Mouse (Mus musculus): ENCODE data around the gene Rsph14. TPM values are rescaled to one million over a fixed set of nuclear protein-coding genes. Genes with fewer than 3 reads are reported as not detected.
A peak's percentile ranks its signal among the peaks of the same experiment; 100 is the strongest.

Rsph14 gene
- polyA plus RNA-seq, 1 experiment from 2014 or later = 1.0 TPM

- 1% methylated on average over 71 of the region's 71 CpGs for WGBS
- DNase-seq (ENCODE audit: low spot score) = peak; percentile 53
- Histone ChIP-seq H3K9me3 (no peaks in the 10 kb centered on the region), H3K36me3 (peaks cover 26% of the 10 kb centered on the region), H3K4me3 (peak overlapping the region; percentile 89), H3K27ac (peak overlapping the region; percentile 94), H3K27me3 (ENCODE audit: insufficient read depth, poor library complexity, severe bottlenecking) (peaks cover 37% of the 10 kb centered on the region), H3K4me1 (replicated peaks) (peaks cover 91% of the 10 kb centered on the region)
These were observed 29.2 kb upstream of the Rsph14 start for GRCm38 (mm10) chr10:75061341-75062188.

DNA sequence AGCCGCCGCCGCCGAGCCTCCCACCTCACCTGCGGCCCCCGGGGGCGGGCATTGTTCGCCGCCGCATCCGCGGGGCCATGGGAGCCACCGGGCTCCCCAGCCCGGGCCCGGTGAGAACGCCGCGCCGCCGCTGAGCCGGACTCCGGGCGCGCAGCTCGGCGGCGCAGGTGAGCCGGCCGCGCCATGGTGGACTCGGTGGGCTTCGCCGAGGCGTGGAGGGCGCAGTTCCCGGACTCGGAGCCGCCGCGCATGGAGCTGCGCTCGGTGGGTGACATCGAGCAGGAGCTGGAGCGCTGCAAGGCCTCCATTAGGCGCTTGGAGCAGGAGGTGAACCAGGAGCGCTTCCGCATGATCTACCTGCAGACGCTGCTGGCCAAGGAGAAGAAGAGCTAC, 28.5 kb upstream of the Rsph14 start:
- H3K27ac ChIP-seq = peak overlapping the region; percentile 94
- H3K27me3 ChIP-seq (ENCODE audit: insufficient read depth, poor library complexity, severe bottlenecking) = peaks cover 37% of the 10 kb centered on the region
- WGBS = under 1% methylated on average over 48 of the region's 48 CpGs
- H3K4me1 ChIP-seq (replicated peaks) = peaks cover 96% of the 10 kb centered on the region
- DNase-seq (ENCODE audit: low spot score) = peak; percentile 56
- H3K9me3 ChIP-seq = no peaks in the 10 kb centered on the region
- H3K4me3 ChIP-seq = peak overlapping the region; percentile 89
- peaks cover 21% of the 10 kb centered on the region for H3K36me3 ChIP-seq

GRCm38 (mm10) chr10:75060217-75060842, 27.9 kb upstream of the Rsph14 start, which contains the start of gene Bcr:
Bcr (plus strand) TSS chr10:75060592.
- peak; percentile 78 for DNase-seq (ENCODE audit: low spot score)
- H3K4me3 ChIP-seq = peak within 1 kb of the TSS; percentile 89
- WGBS = 1% methylated on average over 68 of the region's 73 CpGs
- peaks cover 16% of the 10 kb centered on the region for H3K36me3 ChIP-seq
- H3K27me3 ChIP-seq (ENCODE audit: insufficient read depth, poor library complexity, severe bottlenecking) = peaks cover 37% of the 10 kb centered on the region
- H3K27ac ChIP-seq = peak within 1 kb of the TSS; percentile 94
- H3K9me3 ChIP-seq = no peaks in the 10 kb centered on the region
- peaks cover 96% of the 10 kb centered on the region for H3K4me1 ChIP-seq (replicated peaks)

GRCm38 (mm10) chr10:75059396-75059795, 27.0 kb upstream of the Rsph14 start:
- WGBS = 1% methylated on average over 11 of the region's 11 CpGs
- H3K9me3 ChIP-seq = no peaks in the 10 kb centered on the region
- DNase-seq (ENCODE audit: low spot score) = peak; percentile 67
- peak overlapping the region; percentile 89 for H3K4me3 ChIP-seq
- H3K4me1 ChIP-seq (replicated peaks) = peaks cover 86% of the 10 kb centered on the region
- H3K27me3 ChIP-seq (ENCODE audit: insufficient read depth, poor library complexity, severe bottlenecking) = peaks cover 39% of the 10 kb centered on the region
- peak overlapping the region; percentile 94; the same call in 1 of the 2 replicates for H3K27ac ChIP-seq
- peaks cover 6% of the 10 kb centered on the region for H3K36me3 ChIP-seq

DNA sequence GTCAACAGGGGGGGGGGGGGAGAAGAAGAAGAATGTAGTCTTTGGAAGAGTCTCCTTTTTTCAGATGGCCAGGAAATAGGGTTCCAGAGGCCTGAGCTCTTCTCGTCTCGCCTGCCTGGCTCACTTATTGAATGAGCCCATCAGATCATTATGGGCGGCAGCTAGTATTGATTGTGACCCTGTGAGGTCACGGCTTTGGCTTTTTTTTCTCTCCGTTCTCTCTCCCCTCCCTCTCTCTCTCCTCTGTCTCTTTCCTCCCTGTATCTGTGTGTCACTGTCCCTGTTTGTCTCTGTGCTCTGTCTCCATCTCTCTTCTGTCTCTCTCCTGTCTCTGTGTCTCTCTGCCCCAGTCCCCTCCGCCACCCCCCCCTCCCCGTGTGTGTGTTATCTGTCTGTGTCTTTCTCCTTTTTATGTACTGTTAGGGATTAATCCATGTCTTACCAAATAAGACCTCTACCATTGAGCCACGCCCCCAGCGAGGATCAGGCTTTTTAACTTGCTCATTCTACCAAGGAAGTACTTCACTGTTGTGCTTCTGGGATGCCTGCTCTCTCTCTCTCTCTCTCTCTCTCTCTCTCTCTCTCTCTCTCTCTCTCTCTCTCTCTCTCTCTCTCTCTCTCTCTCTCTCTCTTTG, 26.5 kb upstream of the Rsph14 start:
- peaks cover 41% of the 10 kb centered on the region for H3K27me3 ChIP-seq (ENCODE audit: insufficient read depth, poor library complexity, severe bottlenecking)
- no peaks in the 10 kb centered on the region for H3K9me3 ChIP-seq
- DNase-seq (ENCODE audit: low spot score) = no peak
- H3K27ac ChIP-seq = peak overlapping the region; percentile 94; the same call in 1 of the 2 replicates
- peaks cover 81% of the 10 kb centered on the region for H3K4me1 ChIP-seq (replicated peaks)
- H3K36me3 ChIP-seq = 0 out of 2 replicates have a peak, but pooled peaks cover 3% of the 10 kb centered on the region
- 16% methylated on average over 9 of the region's 9 CpGs for WGBS
- H3K4me3 ChIP-seq = peak overlapping the region; percentile 89

DNA sequence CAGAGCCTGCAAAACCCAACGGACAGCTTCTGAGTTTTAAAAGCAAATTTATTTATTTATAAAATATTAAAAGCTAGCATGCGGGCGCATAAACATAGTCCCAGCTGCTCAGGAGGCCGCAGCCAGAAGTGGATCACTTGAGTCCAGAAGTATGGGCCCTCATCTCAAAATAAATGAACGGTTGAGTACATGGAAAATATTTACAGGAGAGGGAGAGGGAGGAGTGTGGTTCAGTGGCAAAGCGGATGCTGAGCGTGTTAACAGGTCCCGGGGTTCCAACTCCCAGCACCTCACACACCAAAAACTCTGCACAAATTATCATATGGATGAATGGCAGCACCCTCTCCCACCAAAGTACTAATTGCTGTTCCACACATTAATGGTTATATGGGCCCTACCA, 25.9 kb upstream of the Rsph14 start:
- peaks cover 76% of the 10 kb centered on the region for H3K4me1 ChIP-seq (replicated peaks)
- no peak overlapping the region for H3K4me3 ChIP-seq
- no peaks in the 10 kb centered on the region for H3K9me3 ChIP-seq
- no peak for DNase-seq (ENCODE audit: low spot score)
- WGBS = 85% methylated on average over 8 of the region's 8 CpGs
- H3K27me3 ChIP-seq (ENCODE audit: insufficient read depth, poor library complexity, severe bottlenecking) = peaks cover 39% of the 10 kb centered on the region
- no peak overlapping the region for H3K27ac ChIP-seq
- no peaks in the 10 kb centered on the region for H3K36me3 ChIP-seq

- Histone ChIP-seq H3K36me3 (no peaks in the 10 kb centered on the region), H3K4me1 (replicated peaks) (peaks cover 62% of the 10 kb centered on the region), H3K27ac (peak overlapping the region; percentile 65; the same call in 1 of the 2 replicates), H3K9me3 (no peaks in the 10 kb centered on the region), H3K4me3 (no peak overlapping the region), H3K27me3 (ENCODE audit: insufficient read depth, poor library complexity, severe bottlenecking) (peaks cover 20% of the 10 kb centered on the region)
- 7% methylated on average over 4 of the region's 4 CpGs for WGBS
- DNase-seq (ENCODE audit: low spot score) = no peak
These were observed 23.9 kb upstream of the Rsph14 start for GRCm38 (mm10) chr10:75056255-75056654.

GRCm38 (mm10) chr10:75055672-75056071, 23.3 kb upstream of the Rsph14 start:
- 67% methylated on average over 5 of the region's 5 CpGs for WGBS
- Histone ChIP-seq H3K4me3 (no peak overlapping the region), H3K4me1 (replicated peaks) (peaks cover 60% of the 10 kb centered on the region), H3K27ac (peak overlapping the region; percentile 65), H3K27me3 (ENCODE audit: insufficient read depth, poor library complexity, severe bottlenecking) (peaks cover 16% of the 10 kb centered on the region), H3K36me3 (no peaks in the 10 kb centered on the region), H3K9me3 (no peaks in the 10 kb centered on the region)
- DNase-seq (ENCODE audit: low spot score) = no peak

DNA sequence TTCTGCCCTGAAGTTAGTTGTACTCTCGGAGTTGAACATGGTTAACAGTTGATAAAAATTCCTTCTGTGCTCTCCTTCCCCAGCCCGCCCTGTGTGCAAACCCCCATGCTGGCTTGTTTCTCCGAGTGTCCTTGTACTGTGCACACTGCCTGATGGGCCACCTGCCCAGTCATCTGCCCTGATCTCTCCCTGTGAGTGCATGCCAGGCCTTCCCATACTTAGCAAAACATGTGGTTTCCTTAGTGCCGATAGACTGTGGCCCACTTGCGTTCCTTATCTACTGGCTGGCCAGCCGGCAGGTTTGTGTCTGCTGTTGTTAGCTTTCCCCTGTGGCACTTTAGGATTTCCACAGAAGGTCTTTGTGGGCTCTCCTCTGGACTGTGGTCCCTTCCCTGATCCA, 21.7 kb upstream of the Rsph14 start:
- Histone ChIP-seq H3K4me1 (replicated peaks) (peaks cover 45% of the 10 kb centered on the region), H3K4me3 (no peak overlapping the region), H3K27me3 (ENCODE audit: insufficient read depth, poor library complexity, severe bottlenecking) (peaks cover 16% of the 10 kb centered on the region), H3K36me3 (peaks cover under 1% of the 10 kb centered on the region; the same call in 1 of the 2 replicates), H3K9me3 (no peaks in the 10 kb centered on the region), H3K27ac (no peak overlapping the region)
- WGBS = 84% methylated on average over 6 of the region's 6 CpGs
- no peak for DNase-seq (ENCODE audit: low spot score)

DNA sequence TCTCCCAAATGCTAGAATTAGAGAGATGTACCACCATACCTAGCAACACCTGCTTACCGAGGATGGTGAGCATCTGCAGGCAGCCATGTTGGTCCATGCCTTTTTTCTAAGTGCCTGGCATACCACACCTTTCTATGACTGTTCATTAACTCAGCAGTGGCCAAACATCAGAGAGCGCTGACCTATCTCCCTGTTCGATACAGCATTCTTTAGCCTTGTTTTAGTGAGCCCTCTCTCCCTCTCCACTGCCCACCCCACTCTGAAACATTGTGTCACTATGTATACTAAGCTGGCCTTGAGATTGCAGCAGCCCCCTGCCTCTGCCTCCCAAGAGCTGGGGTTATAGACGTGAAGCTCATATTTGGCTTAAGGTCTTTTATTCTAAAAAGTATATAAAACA, 21.3 kb upstream of the Rsph14 start:
- H3K27ac ChIP-seq = no peak overlapping the region
- peaks cover 40% of the 10 kb centered on the region for H3K4me1 ChIP-seq (replicated peaks)
- peaks cover 3% of the 10 kb centered on the region; the same call in 1 of the 2 replicates for H3K36me3 ChIP-seq
- DNase-seq (ENCODE audit: low spot score) = no peak
- H3K9me3 ChIP-seq = no peaks in the 10 kb centered on the region
- H3K4me3 ChIP-seq = no peak overlapping the region
- 88% methylated on average over 4 of the region's 4 CpGs for WGBS
- peaks cover 16% of the 10 kb centered on the region for H3K27me3 ChIP-seq (ENCODE audit: insufficient read depth, poor library complexity, severe bottlenecking)

DNA sequence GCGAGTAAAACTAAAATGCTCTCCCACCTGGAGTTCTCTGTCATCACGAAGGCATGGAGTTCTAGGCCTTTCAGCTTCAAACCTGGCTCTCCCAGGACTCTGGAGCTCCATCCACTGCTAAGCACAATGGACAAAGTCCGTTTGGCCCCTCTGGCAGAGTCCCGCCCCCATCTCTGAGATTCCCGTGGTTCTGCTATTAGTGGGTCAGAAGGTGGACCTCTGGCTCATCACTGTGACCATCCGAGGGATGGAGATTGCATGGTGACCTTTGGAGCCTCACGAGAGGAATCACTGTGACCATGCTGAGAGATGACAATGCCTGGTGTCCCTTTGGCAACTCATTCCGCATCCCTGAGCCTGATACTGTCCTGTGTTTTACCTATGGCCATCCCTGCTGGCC, 20.5 kb upstream of the Rsph14 start:
- Histone ChIP-seq H3K9me3 (no peaks in the 10 kb centered on the region), H3K4me1 (replicated peaks) (peaks cover 33% of the 10 kb centered on the region), H3K27me3 (ENCODE audit: insufficient read depth, poor library complexity, severe bottlenecking) (peaks cover 16% of the 10 kb centered on the region), H3K36me3 (peaks cover 3% of the 10 kb centered on the region; the same call in 1 of the 2 replicates), H3K27ac (no peak overlapping the region), H3K4me3 (no peak overlapping the region)
- 78% methylated on average over 8 of the region's 8 CpGs for WGBS
- no peak for DNase-seq (ENCODE audit: low spot score)

DNA sequence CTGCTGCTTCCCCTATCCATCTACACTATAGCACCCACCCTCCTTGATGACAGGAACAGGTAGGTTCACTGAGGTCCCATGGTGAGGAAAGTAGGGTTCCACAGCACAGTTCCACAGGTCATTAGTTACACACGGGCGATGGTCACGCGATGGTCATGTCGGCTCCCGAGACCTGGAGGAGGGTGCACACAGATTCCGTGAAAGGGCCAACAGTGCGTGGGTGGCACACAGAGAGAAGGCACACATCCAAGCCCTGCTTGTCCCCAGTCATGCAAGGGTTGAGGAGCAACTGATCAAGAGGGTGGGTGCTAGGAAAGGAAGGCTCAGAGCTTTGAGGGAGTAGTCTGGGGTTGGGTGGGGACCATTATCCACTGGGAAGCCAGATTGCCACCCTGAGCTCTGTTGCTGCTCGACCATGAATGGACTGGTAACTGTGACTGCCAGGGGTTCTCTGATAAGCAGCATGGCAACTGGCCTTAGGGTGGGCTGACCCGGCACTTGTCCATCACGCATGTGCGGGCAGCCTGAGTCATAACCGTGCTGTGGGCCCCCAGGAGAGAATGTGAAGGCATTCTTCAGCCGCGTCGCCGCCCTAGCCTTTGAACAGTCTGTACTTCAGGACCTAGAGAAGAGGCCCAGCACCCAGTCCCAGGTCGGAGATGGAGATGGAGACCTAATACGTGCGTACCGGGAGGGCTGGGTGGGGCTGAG, 19.1 kb upstream of the Rsph14 start:
- 95% methylated on average over 21 of the region's 21 CpGs for WGBS
- Histone ChIP-seq H3K27me3 (ENCODE audit: insufficient read depth, poor library complexity, severe bottlenecking) (peaks cover 4% of the 10 kb centered on the region; the same call in 1 of the 2 replicates), H3K36me3 (peaks cover 7% of the 10 kb centered on the region; the same call in 1 of the 2 replicates), H3K9me3 (no peaks in the 10 kb centered on the region), H3K4me3 (no peak overlapping the region), H3K4me1 (replicated peaks) (peaks cover 19% of the 10 kb centered on the region), H3K27ac (no peak overlapping the region)
- no peak for DNase-seq (ENCODE audit: low spot score)
